Mouse (Mus musculus): ENCODE measurements at regions not wholly inside any gene's neighbourhood (a gene's known extent, or its start where the extent isn't known, plus 50 kb on each side); places are given as distances from the start of the nearest gene placed in this dataset.
A peak's percentile ranks its signal among the peaks of the same experiment; 100 is the strongest.

- no peaks in the 10 kb centered on the region for H3K9me3 ChIP-seq (ENCODE audit: low read depth, low read length)
- H3K9ac ChIP-seq: no peak overlapping the region
- no peaks in the 10 kb centered on the region for H3K36me3 ChIP-seq (ENCODE audit: insufficient read depth)
- H3K4me2 ChIP-seq: no peak overlapping the region
- no peak overlapping the region for H3K27ac ChIP-seq (ENCODE audit: low read depth)
- peak; percentile 2 for DNase-seq
- H3K4me3 ChIP-seq (ENCODE audit: low read depth, low read length): no peak overlapping the region
- ATAC-seq (ENCODE audit: insufficient read depth): no peak
- TF ChIP-seq CTCF (IDR thresholded peaks at IDR 0.05; ENCODE audit: low read depth): no peak
- no peaks in the 10 kb centered on the region for H3K27me3 ChIP-seq (ENCODE audit: insufficient read depth, low read length)
- H3K4me1 ChIP-seq (ENCODE audit: insufficient read depth): no peaks in the 10 kb centered on the region
- WGBS: 56% methylated on average over 2 of the region's 2 CpGs
Measured at GRCm38 (mm10) chr3:33632928-33633514, 166.6 kb upstream of the Ttc14 start.

GRCm38 (mm10) chr3:33658597-33658996 lies 141.0 kb upstream of the Ttc14 start:
- Histone ChIP-seq H3K4me1 (ENCODE audit: insufficient read depth) (no peaks in the 10 kb centered on the region), H3K4me2 (no peak overlapping the region), H3K36me3 (ENCODE audit: insufficient read depth) (no peaks in the 10 kb centered on the region), H3K9ac (no peak overlapping the region), H3K4me3 (ENCODE audit: low read depth, low read length) (no peak overlapping the region), H3K9me3 (ENCODE audit: low read depth, low read length) (no peaks in the 10 kb centered on the region), H3K27me3 (ENCODE audit: insufficient read depth, low read length) (no peaks in the 10 kb centered on the region), H3K27ac (ENCODE audit: low read depth) (no peak overlapping the region)
- ATAC-seq (ENCODE audit: insufficient read depth) (no peak), DNase-seq (no peak)
- TF ChIP-seq CTCF (IDR thresholded peaks at IDR 0.05; ENCODE audit: low read depth): no peak
- 70% methylated on average over 5 of the region's 5 CpGs for WGBS
